Mouse (Mus musculus): ENCODE measurements around the gene Neurod1. TPM values are rescaled to one million over a fixed set of nuclear protein-coding genes. Genes with fewer than 3 reads are reported as not detected.

The Neurod1 gene
- not detected in 2 replicates for polyA plus RNA-seq (2012; rRNA removed)

DNA sequence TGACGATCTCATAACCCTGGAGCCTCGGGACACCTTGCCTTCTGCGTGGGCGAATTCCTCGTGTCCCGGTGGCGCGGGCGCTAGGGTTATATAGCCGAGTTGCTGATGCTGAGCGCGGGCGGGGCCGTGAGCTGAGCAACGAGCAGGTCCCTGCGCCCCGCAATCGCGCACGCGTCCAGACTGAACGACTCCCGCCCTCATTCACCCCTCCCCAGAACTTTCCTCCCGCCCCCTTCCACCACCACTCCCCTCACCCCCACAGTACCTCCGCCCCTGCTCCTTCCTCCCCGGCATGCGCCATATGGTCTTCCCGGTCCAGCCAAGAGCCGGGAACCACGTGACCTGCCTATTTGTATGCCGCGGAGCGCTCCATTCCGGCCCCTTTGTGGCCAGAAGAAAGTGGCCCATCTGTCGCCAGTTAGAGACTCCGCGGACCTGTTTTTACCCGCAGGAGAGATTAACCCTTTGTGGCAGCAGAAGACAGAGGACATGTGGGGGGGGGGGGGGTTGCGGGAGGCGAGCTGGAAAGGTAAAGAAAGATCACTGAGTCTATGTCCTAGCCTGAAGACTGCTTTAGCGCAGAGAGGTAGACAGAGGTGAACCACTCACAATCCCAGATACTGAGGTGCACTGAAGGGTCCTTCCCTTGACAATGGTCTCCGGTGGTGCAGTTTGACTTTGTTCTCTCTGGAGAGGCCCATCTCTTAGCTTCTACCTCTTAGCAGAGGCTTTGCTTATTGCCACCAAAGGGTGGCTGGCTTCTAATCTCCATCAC, at the start of gene Neurod1, which contains the start of gene Cerkl:
Gene Neurod1, minus strand, starts transcription at position 177 of the 775 bp plus-strand sequence.
Gene Cerkl, minus strand, starts transcription at position 211 of the 775 bp plus-strand sequence.
- no peak for DNase-seq (ENCODE audit: low spot score)

DNA sequence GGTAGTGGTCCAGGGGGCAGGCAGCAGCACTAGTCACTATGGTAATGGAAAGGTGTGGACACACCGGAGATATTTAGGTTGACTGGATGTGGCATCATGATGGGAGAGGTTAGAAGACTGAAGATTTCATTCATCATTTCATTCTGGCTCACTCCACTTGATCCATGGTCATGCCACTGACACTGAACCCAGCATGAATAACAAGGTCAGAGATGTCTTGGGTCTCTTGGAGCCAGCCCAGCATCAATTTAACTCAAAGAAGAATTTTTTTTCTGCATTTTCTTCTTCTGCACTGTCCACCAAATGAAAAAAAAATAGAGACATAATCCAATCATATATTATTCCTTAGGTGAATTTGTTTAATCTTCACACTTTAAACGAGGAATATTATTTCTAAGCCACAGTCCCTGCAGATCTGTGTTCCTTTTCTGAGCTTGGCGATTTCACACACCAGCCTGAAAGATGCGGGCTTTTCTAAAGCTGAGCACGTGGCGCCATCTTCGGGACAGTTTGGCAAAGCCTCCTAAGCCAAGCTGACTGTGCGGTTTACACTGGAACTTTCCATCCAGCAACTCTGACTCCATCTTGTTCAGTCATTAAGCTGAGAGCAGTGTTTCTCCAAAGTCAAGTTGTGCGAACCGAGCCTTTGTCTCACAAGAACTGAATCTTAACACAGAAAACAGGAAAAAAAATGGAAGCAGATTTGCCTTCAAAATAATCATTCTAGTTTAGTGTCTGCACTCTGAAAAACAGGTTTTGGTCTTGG, 42.6 kb upstream of the Neurod1 start:
- DNase-seq (ENCODE audit: low spot score): no peak

DNA sequence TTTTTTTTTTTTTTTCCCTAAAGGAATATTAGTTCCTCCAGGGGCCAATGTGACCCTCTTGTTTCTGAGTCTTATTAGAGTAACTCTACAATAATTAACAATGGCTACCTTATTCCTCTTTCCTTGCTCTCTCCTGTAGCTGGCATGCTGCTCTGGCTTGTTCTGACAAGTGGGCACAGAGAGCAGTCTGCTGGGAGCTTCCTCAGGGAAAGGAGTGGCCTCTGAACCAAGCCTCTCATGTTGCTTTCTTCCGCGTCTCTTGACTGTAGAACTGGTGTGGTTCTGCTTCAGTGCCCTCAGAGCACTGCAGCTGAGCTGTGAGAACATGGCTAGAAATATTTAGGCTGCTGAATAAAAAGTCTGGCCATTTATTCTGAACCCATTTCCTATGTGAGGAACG, 28.6 kb upstream of the Neurod1 start:
- no peak for DNase-seq (ENCODE audit: low spot score)

DNA sequence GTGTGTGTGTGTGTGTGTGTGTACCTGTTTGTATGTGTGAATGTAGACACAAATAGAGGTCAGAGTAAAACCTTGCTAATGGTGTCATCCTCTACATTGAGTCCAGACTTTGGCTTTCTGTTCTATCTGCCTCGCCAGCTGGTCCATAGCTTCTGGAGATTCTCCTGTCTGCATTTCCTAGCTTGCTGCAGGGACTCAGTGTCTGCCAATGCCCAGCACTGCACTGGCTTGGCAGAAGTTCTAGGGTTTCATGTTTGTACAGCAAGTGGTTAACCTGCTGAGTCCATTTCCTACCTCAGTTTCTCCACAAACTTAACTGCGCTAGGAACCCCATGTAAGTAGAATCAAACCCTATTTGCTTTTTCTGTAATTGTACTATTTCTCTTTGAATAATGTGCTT, 26.0 kb upstream of the Neurod1 start:
- no peak for DNase-seq (ENCODE audit: low spot score)

DNA sequence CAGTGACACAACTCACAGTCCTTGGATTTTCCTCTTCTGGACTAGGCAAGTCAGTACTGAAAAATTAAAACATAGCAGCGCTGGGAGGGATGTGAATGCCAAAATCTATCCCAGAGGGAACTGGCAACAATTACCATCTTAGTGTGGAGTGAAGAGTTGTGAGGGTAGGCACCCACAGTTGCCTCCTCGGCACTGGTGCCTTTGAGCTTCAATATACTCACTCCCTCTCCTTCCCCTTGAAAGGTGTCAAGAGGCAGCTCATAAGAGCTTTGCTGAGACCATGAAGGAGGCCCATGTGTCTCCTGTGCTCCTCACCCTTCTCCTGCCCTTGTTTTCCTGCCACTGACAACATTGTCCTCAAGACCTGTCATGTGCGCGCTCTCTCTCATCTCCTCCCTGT, 5.9 kb upstream of the Neurod1 start:
- DNase-seq (ENCODE audit: low spot score): no peak

DNA sequence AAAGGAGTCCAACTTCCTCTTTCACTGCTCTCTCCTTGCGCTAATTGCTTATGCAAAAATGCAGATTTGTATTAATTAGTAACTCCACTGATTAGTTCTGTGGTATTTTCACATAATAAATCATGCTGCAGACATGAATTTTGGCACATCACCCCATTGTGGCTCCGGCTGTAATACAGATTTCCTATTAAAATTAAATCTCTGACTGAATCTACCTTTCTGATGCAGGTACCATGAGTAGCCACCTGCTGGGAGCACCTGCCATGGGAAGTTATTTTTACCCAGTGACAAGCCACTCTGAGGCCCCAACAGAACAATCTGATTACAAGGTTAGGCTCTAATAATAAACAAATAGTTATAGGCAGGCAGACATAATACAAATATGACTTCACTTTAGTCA, 5.3 kb upstream of the Neurod1 start:
- DNase-seq (ENCODE audit: low spot score): no peak

DNA sequence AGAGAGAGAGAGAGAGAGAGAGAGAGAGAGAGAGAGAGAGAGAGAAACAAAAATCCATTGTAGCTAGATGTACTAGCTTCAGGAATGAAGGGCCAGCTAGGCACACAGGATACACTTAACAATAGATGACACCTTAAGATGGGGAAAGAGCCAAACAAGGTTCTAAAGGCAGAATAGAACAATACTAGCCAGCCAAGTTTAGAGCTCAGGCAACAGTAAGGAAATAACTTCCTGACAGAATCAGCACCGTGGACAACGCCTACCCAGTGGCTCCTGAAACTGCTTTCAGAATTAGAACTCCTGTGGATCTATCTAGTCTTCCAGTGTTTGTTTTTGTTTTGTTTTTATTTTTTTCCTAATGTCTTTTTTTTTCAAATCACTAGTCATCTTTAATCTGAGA, 4.0 kb upstream of the Neurod1 start:
- no peak for DNase-seq (ENCODE audit: low spot score)

DNA sequence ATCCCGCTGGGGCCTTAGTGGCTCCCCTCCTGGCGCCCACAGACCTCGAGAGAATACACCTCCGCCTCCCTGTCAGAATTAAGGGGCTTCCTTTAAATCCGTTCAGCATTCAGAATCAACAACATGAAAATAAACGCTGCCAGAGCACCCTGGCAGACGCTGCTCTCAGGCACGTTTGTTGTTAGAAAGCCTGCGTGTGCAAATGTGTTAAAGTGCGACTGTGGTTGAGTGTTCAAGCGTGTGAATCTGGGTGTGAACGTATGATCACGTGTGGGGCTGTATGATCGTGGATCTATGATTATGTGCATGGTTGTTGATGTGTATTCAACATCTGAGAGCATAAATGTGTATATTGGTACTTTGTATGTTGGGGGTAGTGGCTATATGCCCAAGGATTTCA, 3.6 kb upstream of the Neurod1 start:
- DNase-seq (ENCODE audit: low spot score): no peak

DNA sequence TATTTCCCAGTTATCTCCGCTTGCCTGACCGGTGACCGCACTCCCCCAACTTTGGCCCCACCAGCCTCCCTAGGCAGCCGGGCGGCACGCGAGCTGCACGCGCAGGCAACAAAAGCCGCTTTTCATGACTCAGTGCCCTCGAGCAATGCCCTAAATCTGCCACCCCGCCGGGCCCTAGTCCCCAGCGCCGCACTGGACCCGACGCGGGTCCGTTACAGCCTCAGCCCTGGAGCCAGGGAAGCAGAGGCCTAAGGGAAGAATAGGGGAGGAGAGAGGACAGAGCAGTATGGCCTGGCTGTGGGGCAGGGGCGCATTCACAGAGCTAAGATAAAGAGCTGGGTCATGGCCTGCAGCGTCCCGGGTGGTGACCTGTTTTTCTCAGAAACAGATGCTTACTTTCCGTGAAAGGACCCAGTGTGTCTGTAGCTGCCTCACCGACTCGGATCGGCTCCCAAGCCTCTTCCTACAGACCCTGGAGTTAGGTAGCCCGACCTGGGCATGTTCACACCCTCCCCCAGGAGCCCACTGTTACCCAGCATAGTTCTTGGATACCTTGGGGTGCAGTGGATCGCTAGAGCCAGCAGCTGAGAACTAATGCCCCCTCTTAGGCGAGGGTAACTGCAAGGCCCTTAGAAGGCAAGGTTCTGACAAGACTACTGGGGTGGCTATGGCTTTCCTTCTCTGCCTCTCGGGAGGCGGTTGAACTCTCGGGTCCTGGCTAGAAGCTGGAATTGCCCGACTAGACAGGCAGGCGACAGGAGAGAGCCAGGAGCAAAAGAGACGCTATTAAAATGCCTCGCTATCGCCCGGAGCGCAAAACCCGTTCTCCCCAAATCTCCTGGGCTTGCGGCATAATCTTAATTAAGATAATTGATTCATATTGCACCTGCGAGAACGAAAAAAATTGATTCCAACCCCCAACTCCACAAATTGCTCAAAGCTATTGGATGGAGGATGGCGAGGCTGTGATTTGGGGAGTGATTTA, 2.8 kb upstream of the Neurod1 start:
- DNase-seq (ENCODE audit: low spot score): no peak

DNA sequence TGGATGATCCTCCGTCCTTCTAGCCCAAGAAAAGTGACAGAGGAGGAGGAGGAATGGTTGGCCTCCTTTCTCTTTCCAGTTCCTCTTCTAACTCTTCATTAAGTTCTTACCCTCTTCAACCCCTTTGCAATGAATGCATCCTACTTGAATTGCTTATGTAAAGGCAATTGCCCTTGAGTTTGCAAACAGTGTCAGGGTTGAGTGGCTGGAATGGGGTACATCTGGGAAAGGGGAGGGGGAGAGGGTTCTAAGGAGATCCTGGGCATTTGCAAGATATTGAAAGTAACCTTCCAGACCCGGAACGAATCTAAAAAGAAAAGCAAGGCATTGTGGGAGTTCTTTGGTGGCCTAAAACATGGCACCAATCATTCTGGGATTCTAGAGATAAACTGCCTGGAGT, 1.4 kb upstream of the Neurod1 start:
- DNase-seq (ENCODE audit: low spot score): no peak

DNA sequence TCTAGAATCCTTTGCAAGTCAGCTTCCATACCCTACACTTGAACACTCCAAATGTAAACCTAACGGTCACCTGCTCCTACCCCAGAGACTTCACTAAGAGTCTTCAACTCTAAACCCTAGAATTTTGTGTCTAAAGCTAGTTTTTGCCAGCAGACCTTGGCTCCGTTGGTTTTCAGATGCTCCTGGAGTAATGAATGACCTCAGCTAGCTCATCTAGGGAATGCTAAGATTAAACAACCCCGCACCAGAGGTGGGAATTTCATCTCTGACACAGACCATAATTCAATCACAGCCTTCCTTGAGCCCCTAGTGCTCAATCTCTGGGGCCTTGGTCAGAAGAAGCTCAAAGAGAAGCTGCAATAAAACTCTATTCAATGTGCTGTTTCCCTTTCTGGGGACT, 883 bp upstream of the Neurod1 start:
- DNase-seq (ENCODE audit: low spot score): no peak

DNA sequence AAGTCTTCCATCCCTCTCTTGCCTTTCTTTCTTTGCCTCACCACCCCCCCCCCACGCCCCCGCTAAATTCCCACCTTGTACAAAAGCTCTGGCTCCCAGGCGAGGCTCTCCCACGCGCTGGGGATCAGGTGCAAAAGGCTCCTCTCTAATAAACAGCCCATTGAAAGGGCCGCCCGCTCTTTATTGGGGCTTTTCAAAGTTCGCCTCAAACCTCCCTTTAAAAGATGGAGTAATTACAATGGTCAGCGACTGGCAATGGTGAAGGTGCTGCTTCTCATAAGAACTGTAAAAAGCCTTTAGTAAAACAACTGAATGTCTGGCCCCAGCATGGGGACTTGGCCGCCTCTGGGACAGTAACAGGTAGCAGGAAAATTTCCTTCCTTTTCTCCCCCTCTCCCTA, 905 bp downstream of the Neurod1 start:
- no peak for DNase-seq (ENCODE audit: low spot score)

DNA sequence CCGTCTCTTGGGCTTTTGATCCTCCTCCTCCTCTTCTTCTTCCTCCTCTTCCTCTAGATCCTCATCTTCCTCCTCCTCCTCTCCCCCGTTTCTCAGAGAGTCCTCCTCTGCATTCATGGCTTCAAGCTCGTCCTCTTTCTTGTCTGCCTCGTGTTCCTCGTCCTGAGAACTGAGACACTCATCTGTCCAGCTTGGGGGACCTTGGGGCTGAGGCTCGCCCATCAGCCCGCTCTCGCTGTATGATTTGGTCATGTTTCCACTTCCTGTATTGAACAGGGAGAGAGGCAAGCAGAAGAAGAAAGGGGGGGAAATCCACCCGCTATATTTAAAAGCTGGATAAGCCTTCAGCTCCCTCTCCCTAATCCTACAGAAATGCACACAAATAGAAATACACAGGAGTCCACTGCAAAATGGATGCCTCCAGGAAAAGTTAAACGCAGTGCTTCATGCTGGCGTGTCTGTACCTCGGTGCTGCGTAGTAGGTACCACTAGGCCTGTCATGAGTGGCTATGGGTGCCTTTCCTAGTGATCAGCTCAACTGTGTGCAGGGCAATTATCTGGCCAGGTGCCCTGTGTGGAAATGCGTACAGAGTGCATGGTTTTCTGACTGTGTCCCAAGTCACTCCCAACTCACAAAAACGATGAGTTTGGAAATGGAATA, 1.6 kb downstream of the Neurod1 start:
- DNase-seq (ENCODE audit: low spot score): no peak

DNA sequence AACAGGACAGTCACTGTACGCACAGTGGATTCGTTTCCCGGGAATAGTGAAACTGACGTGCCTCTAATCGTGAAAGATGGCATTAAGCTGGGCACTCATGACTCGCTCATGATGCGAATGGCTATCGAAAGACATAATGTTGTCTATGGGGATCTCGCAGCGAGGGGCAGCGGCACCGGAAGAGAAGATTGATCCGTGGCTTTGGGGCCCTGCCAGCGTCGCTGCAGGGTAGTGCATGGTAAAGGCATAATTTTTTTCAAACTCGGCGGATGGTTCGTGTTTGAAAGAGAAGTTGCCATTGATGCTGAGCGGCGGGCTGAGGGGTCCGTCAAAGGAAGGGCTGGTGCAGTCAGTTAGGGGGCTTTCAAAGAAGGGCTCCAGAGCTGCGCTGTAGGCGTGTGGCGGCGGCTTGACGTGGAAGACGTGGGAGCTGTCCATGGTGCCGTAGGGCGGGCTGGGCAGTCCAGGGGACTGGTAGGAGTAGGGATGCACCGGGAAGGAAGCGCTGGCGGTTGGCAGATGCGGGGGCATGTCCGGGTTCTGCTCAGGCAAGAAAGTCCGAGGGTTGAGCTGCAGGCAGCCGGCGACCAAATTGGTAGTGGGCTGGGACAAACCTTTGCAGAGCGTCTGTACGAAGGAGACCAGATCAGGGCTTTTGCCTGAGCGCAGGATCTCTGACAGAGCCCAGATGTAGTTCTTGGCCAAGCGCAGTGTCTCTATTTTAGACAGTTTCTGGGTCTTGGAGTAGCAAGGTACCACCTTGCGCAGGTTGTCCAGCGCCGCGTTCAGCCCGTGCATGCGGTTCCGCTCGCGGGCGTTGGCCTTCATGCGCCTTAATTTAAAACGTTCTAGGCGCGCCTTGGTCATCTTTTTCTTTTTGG, 2.4 kb downstream of the Neurod1 start:
- peak; percentile 45 for DNase-seq (ENCODE audit: low spot score)

DNA sequence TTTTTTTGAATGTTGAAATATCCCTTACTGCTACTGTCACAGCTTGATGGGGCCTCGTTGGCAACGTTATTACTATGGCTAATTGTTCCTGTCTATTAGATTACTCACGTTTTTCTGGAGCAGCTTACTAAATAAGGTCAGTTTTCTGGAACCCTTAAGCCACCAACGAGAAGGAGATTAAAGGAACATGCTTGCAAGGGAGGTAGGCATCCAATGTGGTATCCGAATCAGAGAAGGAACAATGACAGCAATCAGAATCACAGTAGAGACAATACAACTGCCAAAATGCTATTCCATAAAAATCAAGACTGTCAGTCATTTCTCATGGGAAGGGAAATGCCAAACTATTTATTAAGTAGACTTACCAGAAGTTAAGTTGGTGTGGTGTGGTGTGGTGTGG, 5.1 kb downstream of the Neurod1 start:
- no peak for DNase-seq (ENCODE audit: low spot score)

DNA sequence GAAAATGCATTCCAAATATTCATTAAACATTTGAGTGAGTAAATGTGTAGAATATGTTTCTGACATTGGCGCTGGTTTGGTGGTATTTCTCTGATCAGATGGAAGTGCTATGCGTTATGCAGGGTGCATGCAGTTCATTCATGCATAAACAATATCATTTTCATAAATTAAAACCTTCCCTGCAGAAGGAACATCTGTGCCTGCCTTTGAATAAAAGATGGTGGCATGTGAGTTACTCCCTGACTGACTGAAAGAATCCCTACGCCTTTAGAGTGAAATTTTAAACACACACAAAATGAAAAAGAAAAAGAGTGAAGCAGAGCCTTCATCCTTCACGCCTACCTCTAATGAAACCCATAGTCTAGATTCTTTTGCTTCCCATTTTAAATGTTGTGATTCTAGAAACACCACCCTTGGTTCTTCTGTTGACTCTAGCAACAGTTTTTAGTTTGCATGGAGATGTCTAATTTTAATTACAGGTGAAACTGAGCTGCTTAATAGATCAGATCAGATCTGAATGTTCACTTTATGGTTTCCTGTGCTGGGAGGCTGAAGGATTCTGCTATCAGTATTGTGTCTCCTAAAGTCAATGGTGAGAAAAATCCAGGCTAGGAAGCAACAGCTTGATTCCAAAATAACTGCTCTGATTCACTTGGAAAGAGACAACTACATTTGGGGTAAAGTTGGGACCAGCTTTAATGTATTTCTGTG, 5.7 kb downstream of the Neurod1 start:
- DNase-seq (ENCODE audit: low spot score): no peak

DNA sequence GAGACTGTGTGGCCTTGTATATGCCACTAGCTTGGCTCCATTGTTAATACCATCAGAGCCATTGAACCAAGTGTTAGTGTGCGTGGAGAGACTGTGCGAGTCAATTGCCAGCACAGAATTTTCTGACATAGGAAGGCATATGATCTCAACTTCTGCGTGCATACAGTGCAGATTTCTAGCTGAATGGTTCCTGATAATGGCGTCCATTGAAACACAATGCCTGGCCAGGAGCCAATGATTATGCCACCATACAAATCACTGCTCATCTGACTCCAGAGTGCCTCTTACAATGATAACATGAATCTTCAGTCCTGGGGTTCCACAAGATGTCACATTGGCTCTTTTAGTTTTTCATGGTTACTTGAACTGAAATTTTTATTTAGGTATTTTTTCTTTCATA, 7.2 kb downstream of the Neurod1 start:
- no peak for DNase-seq (ENCODE audit: low spot score)

DNA sequence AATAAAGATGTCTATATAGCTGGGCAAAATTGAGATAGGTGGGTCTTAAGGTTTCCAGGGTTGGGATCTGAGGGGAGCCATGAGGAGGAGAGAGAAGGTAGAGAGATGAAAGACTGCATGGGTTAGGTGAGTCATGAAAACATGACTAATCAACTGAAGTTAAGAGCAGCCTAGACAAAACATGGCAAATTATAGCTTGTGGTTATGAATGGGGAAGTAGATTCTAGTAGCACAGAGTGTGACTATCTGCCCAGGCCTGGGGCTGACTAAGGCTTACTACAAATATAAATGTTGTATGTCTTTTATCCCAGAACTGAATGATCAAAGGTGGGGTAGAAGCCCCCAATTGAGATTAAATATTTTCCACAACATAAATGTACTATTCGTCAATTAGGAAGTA, 9.4 kb downstream of the Neurod1 start:
- DNase-seq (ENCODE audit: low spot score): no peak

DNA sequence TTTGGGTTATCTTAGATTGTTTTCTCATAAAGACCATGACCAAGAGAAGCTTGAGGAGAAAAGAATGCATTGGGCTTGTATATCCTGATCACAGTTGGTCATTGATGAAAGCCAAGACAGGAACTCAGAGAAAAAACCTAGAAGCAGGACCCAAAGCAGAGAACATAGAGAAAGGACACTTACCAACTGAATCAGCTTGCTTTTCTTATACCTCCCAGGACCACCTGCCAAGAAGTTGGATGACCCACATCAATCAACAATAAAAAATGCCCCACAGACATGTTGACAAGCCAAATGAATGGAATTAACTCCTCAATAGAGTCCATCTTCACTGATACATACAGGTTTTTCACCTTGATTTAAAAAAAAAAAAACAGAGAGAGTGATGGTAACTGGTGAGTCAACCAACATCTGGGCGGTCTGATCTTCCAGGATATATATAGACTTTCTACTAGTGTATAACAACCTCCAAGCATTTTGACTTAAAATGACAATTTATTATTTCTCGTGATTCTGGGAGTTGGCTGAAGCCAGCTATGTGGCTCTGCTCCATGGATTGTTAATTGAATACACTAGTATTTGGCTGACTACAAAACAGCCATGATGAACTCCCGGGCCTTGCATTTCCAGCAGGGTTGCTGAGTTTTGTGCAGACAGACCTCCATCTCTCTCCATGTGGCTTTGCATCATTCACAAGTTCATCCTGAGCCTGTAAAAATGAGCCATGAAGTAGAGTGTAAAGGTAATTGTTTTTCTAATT, 12.5 kb downstream of the Neurod1 start:
- DNase-seq (ENCODE audit: low spot score): no peak

All from urinary bladder, adult 2 months (tissue).